Mouse (Mus musculus) adrenal gland, adult 18-20 months (tissue): ENCODE results near the gene Wnt5a. TPM values are rescaled to one million over a fixed set of nuclear protein-coding genes. Genes with fewer than 3 reads are reported as not detected.
A peak's percentile ranks its signal among the peaks of the same experiment; 100 is the strongest.

ENCODE experiments used
- DNase-seq, 2 experiments: peaks; one replicate each; pipeline ENCODE4 v3.0.0; 2021 to 2022; ENCODE audit warnings: low spot score in 2 of 2
- long read RNA-seq, 2 experiments: library from polyadenylated mRNA; stranded (forward); transcript quantifications; one replicate each; pipeline ENCODE4 v2.0.0; 2021
- total RNA-seq, 2 experiments: library from RNA; stranded (reverse); gene quantifications; 1 replicate in 1 of 2; 2 replicates in 1 of 2; pipeline ENCODE4 v1.2.3; 2021

Wnt5a gene
- 10 to 100 TPM; 29.2 to 37.4 TPM for total RNA-seq
- long read RNA-seq, experiment 1, full-length matches to known transcripts, result 7 of 10 reads
- long read RNA-seq, experiment 1, partial matches to known transcripts, result 3 of 10 reads
- long read RNA-seq, experiment 1, other reads (novel, unspliced or antisense), result 0 of 10 reads
- long read RNA-seq, experiment 2, full-length matches to known transcripts, result 57 of 70 reads
- long read RNA-seq, experiment 2, partial matches to known transcripts, result 3 of 70 reads
- long read RNA-seq, experiment 2, other reads (novel, unspliced or antisense), result 10 of 70 reads

GRCm38 (mm10) chr14:28504101-28505050 is at the start of gene Wnt5a:
Gene Wnt5a (plus strand): TSS chr14:28504750.
- DNase-seq, result peak; percentile 43 to 51

DNA sequence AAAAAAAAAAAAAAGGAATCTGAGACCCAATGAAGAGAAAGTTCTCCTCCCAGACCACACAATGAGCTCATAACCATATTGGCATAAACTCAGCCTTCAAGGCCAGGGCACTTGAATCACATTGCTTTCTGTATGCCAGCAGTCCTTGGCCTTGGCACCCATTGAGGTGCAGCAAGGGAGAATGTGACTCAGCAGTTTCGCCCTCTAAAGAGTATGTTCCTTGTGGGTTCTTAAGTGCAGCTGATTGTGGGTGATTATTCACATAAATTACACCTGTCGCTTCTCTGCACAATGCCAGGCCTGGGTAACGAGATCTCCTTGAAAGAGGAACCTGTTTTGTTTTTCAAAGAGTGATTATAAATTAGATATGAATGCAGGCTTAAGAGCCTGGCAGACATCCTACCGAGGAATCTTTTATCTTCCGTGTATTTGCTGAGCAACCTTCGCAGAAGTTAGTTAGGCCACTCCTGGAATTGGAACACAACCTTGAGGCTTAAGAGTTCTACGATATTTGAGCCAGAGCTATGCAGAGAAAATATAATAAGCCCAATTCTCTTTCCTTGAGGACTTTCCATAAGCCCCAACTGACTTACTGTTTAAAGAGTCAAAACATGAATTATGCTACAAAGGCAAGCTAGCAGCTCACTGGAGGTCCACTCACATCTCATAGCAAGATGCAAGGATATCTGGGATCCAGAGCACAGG is 48.0 kb upstream of the Wnt5a start:
- peak in 1 of 2 experiments; percentile 48 for DNase-seq

GRCm38 (mm10) chr14:28457428-28457827 is 47.1 kb upstream of the Wnt5a start:
- no peak for DNase-seq

GRCm38 (mm10) chr14:28467956-28468355 is 36.6 kb upstream of the Wnt5a start:
- DNase-seq, result no peak

- no peak for DNase-seq
Observed at GRCm38 (mm10) chr14:28469696-28470095, 34.9 kb upstream of the Wnt5a start.

DNA sequence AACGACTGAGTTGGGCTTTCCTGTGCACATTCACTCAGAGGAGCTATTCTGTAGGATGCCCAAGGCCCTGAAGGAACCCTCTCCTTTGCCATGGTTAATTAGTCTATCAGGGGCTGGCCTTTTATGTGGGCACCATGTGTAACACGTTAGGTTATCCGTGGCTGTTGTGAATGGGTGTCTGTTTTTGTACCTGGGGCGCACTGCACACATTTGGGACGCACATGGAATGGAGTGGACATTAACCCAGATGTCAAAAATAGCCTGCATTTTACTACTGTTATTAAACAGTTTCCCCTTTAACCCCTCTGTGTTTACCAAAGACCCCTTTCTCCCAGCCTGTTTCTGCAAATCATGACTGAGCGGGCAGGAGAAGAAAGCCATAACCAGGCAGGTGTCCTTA is 34.3 kb upstream of the Wnt5a start:
- no peak for DNase-seq

- DNase-seq, result no peak
Observed at GRCm38 (mm10) chr14:28475012-28475411, 29.5 kb upstream of the Wnt5a start.

- no peak for DNase-seq
Observed at GRCm38 (mm10) chr14:28475421-28475820, 29.1 kb upstream of the Wnt5a start.

GRCm38 (mm10) chr14:28476746-28477145 is 27.8 kb upstream of the Wnt5a start:
- DNase-seq, result no peak

DNA sequence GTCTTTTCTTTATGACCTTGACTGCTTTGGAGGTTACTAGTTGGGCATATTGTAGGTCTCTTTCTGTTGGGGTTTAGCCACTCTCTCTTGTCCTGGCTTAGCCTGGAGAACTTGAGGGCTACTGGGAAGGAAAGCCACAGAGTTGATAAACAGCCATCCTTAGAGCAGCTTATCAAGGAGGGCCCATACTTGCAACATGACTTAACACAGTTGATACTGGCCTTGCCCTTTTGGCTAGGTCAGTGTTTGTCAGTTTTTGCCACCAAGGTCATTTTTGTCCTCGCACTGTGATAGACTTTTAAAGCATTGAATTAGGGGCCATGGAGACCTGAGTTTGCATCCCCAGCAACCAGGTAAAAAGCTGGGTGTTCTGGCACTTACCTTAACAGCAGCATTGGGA is 23.7 kb upstream of the Wnt5a start:
- no peak for DNase-seq

- no peak for DNase-seq
Observed at GRCm38 (mm10) chr14:28493806-28494205, 10.7 kb upstream of the Wnt5a start.

DNA sequence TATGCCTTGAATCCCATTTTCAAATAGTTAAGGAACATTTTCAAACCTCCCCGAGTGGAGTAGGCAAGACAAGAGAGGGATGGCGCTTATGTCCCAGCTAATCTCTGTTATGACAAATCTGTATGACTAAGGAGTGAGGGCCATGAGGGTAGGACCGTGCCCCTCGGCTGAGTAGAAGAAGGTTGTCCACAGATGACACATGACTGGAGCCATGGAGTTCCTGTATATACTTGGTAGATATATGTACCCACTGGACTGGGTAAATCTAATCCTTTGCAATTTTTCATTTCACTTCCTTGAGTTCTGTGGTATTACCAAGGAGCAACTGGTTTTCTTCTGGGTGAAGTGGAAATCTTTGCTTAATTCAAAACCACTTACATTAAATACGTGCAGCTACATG is 10.3 kb upstream of the Wnt5a start:
- no peak for DNase-seq

- DNase-seq, result no peak
Observed at GRCm38 (mm10) chr14:28501216-28501878, 3.2 kb upstream of the Wnt5a start.

GRCm38 (mm10) chr14:28503276-28503675 is 1.3 kb upstream of the Wnt5a start:
- no peak for DNase-seq

DNA sequence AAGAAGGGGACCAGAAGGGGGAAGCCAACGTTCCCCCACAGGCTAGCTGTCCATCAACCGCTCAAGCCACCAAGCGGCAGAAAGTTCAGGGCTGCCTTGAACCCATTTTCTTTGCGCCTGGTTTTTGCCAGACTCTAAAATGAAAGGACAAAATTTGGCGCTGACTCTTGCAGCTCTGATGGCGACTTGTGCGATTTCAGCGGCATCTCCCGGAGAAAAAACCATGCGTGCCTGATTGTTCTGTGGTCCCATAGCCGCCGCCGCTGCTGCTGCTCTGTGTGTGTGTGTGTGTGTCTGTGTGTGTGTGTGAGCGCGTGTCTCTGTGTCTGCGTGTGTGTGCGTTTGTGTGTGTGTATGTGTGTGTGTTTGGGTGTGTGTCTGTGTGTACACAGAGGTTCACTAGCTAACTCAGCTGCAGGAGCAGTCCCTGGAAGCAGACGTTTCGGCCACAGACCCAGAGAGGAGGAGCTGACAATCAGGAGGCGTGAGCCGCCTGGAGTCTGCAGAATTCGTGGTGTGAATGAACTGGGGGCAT is 568 bp downstream of the Wnt5a start:
- peak; percentile 42 to 60 for DNase-seq

- DNase-seq, result peak; percentile 56 to 59
Observed at GRCm38 (mm10) chr14:28505586-28506375, 1.2 kb downstream of the Wnt5a start.

DNA sequence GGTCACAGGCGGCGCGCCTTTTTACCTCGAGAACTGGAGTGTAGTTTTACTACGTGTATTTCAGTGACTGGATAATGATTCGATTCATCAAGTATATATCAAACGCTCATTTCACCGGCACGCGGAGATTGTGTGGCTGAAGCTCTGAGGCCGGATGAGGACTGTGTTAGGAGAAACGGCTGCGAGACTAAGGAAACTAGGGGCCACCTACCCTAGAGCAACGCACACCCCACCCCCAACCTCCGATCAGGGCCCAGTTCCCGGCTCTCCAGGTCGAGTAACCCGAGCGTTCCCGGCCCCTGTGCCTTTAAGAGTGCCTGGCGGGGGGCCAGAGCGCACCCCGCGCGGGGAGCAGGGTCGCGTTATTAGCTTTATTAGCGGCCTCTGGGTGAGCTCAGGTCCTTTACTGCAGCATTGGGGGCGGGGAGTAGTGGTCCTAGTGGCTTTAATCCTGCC is 1.9 kb downstream of the Wnt5a start:
- peak; percentile 70 to 71 for DNase-seq

- no peak for DNase-seq
Observed at GRCm38 (mm10) chr14:28507011-28507410, 2.5 kb downstream of the Wnt5a start.

- DNase-seq, result peak; percentile 74 to 76
Observed at GRCm38 (mm10) chr14:28507471-28507870, 2.9 kb downstream of the Wnt5a start.
